Mouse (Mus musculus) hindbrain, embryonic 11.5 days (tissue): ENCODE results near the gene Acer2. TPM values are rescaled to one million over a fixed set of nuclear protein-coding genes. Genes with fewer than 3 reads are reported as not detected.
A peak's percentile ranks its signal among the peaks of the same experiment; 100 is the strongest.
"Not testable (repeated sequence)": the region's sequence is repeated elsewhere in the genome, so short reads cannot be mapped to it uniquely, and the experiment has no call there.

ENCODE experiments used
- ATAC-seq: fragments of 200-750 bp; cut with Nextera tagmentation; 2 replicates; pipeline ENCODE4 v1.8.0; 2017; ENCODE audit warnings: mild to moderate bottlenecking, moderate TSS enrichment, moderate library complexity; ENCODE audit not compliant: low FRiP score
- DNase-seq: peaks from one replicate; pipeline ENCODE4 v3.0.0-alpha.2; 2015; ENCODE audit warnings: low spot score
- H3K27ac ChIP-seq: fragments of 300-500 bp; sonication (generic); 2 replicates; pipeline ENCODE4 v1.5.1; 2014; ENCODE audit warnings: mild to moderate bottlenecking, low read depth, low read length
- H3K27me3 ChIP-seq: fragments of 300-500 bp; sonication (generic); 2 replicates; pipeline ENCODE4 v1.6.1; 2014; ENCODE audit warnings: mild to moderate bottlenecking, low read length, moderate library complexity, mixed read lengths; ENCODE audit not compliant: control insufficient read depth, insufficient read depth
- H3K36me3 ChIP-seq: fragments of 300-500 bp; sonication (generic); 2 replicates; pipeline ENCODE4 v1.6.1; 2014; ENCODE audit warnings: mild to moderate bottlenecking, low read length, moderate library complexity, mixed read lengths; ENCODE audit not compliant: control insufficient read depth, insufficient read depth
- H3K4me1 ChIP-seq: fragments of 300-500 bp; sonication (generic); replicated peaks from 2 replicates; pipeline ENCODE4 v1.6.1; 2014; ENCODE audit warnings: low read length, mixed read lengths; ENCODE audit not compliant: control insufficient read depth, insufficient read depth
- H3K4me2 ChIP-seq: fragments of 300-500 bp; sonication (generic); replicated peaks from 2 replicates; pipeline ENCODE4 v1.6.1; 2014; ENCODE audit warnings: mild to moderate bottlenecking, low read depth, low read length
- H3K4me3 ChIP-seq: fragments of 300-500 bp; sonication (generic); 2 replicates; pipeline ENCODE4 v1.5.1; 2014; ENCODE audit warnings: low read depth, low read length
- H3K9ac ChIP-seq: fragments of 300-500 bp; sonication (generic); 2 replicates; pipeline ENCODE4 v1.6.1; 2014; ENCODE audit warnings: low read depth, low read length
- H3K9me3 ChIP-seq: fragments of 300-500 bp; sonication (generic); 2 replicates; pipeline ENCODE4 v1.6.1; 2016; ENCODE audit warnings: low read length; ENCODE audit not compliant: control insufficient read depth
- WGBS: fragments of 180-500 bp; shearing (Covaris S2); extraction: QIAGEN DNeasy Blood & Tissue Kit; methylation state at CpG from one replicate; pipeline ENCODE4 v1.1.7; 2014; 5-methylcytosine and 5-hydroxymethylcytosine counted together
- polyA plus RNA-seq: library from polyadenylated mRNA; unstranded; fragments of >200 nt; fragmentation: Nextera tagmentation; extraction: Ambion mirVana; gene quantifications from 2 replicates; pipeline ENCODE4 v1.2.1, GENCODE M21; 2014

Acer2 gene
- polyA plus RNA-seq, result 11.0 and 12.9 TPM in 2 replicates

DNA sequence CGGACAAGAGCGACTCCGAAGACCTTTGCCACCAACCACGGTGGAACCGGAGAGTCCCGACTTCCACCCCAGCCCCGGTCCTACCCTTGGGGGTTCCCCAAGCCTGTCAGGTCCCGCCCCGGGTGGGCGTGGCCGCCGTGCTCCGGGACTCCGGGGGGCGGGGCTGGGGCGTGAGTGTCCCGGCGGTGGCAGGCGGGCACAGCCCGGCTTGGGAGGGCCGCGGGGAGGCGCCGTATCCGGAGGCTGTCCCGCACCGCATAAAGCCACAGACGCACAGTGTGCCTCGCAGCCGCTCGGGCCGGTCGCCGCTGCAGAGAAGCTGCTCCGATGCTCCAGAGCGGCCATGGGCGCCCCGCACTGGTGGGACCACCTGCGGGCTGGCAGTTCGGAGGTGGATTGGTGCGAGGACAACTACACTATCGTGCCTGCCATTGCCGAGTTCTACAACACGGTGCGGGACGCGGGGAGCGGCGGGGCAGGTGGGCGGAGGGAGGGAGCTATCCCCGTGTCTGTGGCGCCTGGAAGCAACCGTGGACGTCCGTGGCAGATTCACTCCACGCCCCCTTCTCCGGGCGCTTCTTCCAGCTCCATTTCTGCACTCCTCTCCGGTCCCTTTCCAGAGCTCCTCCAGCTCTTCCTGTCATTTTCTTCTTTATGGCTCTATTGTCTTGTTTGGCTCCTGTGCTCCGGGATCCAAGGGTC, at the start of gene Acer2:
Gene Acer2 (plus strand): TSS at position 251 of the 702 bp plus-strand sequence.
- peak; percentile 84 for DNase-seq
- H3K4me2 ChIP-seq, result peak within 1 kb of the TSS; percentile 71
- no peaks in the 10 kb centered on the region for H3K9me3 ChIP-seq
- peak within 1 kb of the TSS; percentile 51 for H3K9ac ChIP-seq
- H3K27ac ChIP-seq, result no peak within 1 kb of the TSS; the same call in 1 of the 2 replicates
- peaks cover 3% of the 10 kb centered on the region for H3K27me3 ChIP-seq
- H3K4me3 ChIP-seq, result peak within 1 kb of the TSS; percentile 55
- peak; percentile 94 for ATAC-seq
- H3K4me1 ChIP-seq, result no peaks in the 10 kb centered on the region
- WGBS, result under 1% methylated on average over 55 of the region's 60 CpGs
- H3K36me3 ChIP-seq, result no peaks in the 10 kb centered on the region

DNA sequence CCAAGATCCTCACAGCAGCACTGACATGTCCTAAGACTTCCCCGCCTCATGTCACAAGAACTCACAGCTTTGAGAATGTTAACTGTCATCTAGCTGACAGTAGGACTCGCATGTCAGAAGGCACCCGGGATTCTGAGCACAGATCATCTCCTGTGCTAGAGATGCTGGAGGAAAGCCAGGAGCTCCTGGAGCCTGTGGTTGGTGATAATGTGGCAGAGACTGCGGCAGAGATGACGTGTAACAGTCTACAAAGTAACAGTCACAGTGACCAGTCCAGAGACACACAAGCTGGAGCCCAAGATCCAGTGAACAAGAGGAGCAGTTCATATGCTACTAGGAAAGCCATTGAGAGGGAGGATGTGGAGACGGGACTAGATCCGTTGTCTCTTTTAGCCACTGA, 49.1 kb upstream of the Acer2 start:
- Histone ChIP-seq H3K36me3 (peaks cover 4% of the 10 kb centered on the region; the same call in 1 of the 2 replicates), H3K4me2 (no peak overlapping the region)
- WGBS, result 93% methylated on average over 7 of the region's 7 CpGs

DNA sequence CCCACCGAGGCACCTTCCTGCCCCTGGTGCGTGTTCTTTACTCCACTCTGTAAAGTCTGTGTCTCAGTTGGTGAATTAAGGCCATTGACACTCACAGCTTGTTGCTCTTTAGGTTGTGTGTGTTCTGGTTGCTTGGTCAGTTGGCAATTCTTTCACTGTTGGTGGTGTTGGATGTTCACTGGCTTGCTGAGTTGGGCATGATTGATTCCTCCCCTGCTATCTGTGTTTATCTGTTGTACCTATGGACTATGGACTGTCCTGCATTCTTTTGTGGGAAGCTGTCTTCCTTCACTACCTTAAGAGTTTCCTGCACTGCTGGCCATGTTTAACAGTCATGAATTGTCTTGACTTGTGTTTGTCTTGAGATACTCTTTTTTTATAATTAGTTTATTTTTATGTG, 42.3 kb upstream of the Acer2 start:
- WGBS, result 89% methylated on average over 2 of the region's 2 CpGs
- no peak overlapping the region for H3K4me2 ChIP-seq
- H3K27ac ChIP-seq, result no peak overlapping the region
- H3K4me1 ChIP-seq, result no peaks in the 10 kb centered on the region
- no peaks in the 10 kb centered on the region for H3K9me3 ChIP-seq
- no peak for ATAC-seq
- peaks cover 4% of the 10 kb centered on the region; the same call in 1 of the 2 replicates for H3K36me3 ChIP-seq
- H3K27me3 ChIP-seq, result no peaks in the 10 kb centered on the region
- no peak overlapping the region for H3K9ac ChIP-seq
- DNase-seq, result no peak
- no peak overlapping the region for H3K4me3 ChIP-seq

More for the DNA sequence above, 49.1 kb upstream of the Acer2 start:
- Histone ChIP-seq H3K4me1 (no peaks in the 10 kb centered on the region), H3K27ac (no peak overlapping the region), H3K9ac (no peak overlapping the region), H3K9me3 (no peaks in the 10 kb centered on the region), H3K4me3 (no peak overlapping the region), H3K27me3 (no peaks in the 10 kb centered on the region)
- DNase-seq (no peak), ATAC-seq (no peak)

DNA sequence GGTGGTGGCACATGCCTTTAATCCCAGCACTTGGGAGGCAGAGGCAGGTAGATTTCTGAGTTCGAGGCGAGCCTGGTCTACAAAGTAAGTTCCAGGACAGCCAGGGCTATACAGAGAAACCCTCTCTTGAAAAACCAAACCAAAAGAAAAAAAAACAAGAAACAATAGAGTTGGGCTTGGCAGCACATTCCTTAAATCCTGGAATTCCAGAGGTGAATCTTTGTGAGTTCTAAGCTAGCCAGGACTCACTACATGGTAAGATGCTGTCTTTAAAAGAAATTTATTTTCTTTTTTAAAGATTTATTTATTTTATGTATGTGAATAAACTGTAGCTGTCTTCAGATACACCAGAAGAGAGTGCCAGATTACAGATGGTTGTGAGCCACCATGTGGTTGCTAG, 33.1 kb upstream of the Acer2 start:
- not testable (repeated sequence) for H3K4me1 ChIP-seq, H3K4me3 ChIP-seq, ATAC-seq, H3K36me3 ChIP-seq, DNase-seq, H3K27me3 ChIP-seq, H3K9ac ChIP-seq, H3K27ac ChIP-seq, H3K9me3 ChIP-seq, H3K4me2 ChIP-seq
- 100% methylated on average over 2 of the region's 2 CpGs for WGBS

DNA sequence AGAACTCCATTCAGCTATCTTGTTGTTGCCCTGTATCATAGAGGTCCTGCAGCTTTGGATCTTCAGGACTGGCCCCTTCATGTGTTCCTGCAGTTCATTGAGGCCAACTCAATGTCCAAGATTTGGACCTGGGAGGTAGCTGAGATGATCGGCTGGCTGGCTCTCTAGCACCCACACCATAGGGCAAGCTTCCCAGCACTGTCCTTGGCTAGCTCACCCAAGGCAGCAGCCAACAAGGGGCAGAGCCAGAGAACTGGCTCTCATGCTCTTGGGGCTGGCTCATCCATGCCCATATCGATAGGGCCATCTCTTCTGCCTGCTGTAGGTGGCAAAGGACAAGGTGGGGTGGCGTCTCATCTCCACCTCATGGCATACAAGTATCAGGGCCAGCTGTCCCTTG, 28.8 kb upstream of the Acer2 start:
- Histone ChIP-seq H3K9me3 (no peaks in the 10 kb centered on the region), H3K4me1 (no peaks in the 10 kb centered on the region), H3K4me2 (no peak overlapping the region), H3K27me3 (no peaks in the 10 kb centered on the region), H3K36me3 (no peaks in the 10 kb centered on the region), H3K4me3 (no peak overlapping the region), H3K27ac (no peak overlapping the region), H3K9ac (no peak overlapping the region)
- WGBS, result 97% methylated on average over 3 of the region's 3 CpGs
- DNase-seq (no peak), ATAC-seq (no peak)

DNA sequence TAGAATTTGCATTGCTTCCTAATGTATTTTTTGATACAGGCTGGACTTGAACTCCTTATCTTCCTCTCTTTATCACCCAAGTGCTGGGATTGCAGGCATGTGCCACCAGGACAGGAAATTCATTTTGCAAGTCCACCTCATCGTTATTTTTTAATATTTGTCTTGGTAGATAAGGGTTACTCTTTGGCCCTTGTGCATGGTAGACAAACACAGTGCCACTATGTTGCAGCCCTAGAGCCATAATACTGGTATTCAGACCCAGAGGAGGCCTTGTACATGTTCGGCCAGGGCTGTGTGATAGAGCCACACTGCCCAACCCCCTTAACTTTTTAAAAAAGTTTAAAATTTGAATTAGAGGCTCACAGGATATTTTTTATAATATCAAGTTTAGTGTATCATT, 26.9 kb upstream of the Acer2 start:
- Histone ChIP-seq H3K9ac (no peak overlapping the region), H3K4me3 (no peak overlapping the region), H3K4me1 (no peaks in the 10 kb centered on the region), H3K27ac (no peak overlapping the region), H3K36me3 (no peaks in the 10 kb centered on the region), H3K9me3 (no peaks in the 10 kb centered on the region), H3K4me2 (no peak overlapping the region), H3K27me3 (no peaks in the 10 kb centered on the region)
- DNase-seq (no peak), ATAC-seq (no peak)
- 91% methylated on average over 2 of the region's 2 CpGs for WGBS

DNA sequence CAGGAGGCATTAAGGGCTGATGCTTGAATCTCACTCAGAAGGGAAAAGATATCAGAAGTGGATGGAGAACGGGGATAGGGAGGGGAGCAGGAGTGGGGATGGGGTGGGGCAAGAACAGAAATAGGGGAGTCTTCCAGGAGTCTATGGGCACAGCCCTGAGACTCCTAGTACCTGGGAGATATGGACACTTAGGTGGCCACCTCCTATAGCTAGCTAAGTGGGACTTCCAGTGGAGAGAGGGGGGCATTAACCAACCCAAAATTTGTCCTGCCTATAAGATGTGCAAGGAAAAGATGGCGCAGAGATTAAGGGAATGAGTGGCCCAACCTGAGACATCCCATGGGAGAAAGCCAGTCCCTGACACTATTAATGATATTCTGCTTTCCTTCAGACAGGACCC, 22.9 kb upstream of the Acer2 start:
- no peak overlapping the region for H3K4me3 ChIP-seq
- H3K36me3 ChIP-seq, result peaks cover 14% of the 10 kb centered on the region
- no peak overlapping the region for H3K4me2 ChIP-seq
- ATAC-seq (no peak), DNase-seq (no peak)
- H3K27me3 ChIP-seq, result no peaks in the 10 kb centered on the region
- H3K9ac ChIP-seq, result no peak overlapping the region
- no peaks in the 10 kb centered on the region for H3K4me1 ChIP-seq
- no peaks in the 10 kb centered on the region for H3K9me3 ChIP-seq
- no peak overlapping the region for H3K27ac ChIP-seq
- WGBS, result 75% methylated on average over 2 of the region's 2 CpGs

DNA sequence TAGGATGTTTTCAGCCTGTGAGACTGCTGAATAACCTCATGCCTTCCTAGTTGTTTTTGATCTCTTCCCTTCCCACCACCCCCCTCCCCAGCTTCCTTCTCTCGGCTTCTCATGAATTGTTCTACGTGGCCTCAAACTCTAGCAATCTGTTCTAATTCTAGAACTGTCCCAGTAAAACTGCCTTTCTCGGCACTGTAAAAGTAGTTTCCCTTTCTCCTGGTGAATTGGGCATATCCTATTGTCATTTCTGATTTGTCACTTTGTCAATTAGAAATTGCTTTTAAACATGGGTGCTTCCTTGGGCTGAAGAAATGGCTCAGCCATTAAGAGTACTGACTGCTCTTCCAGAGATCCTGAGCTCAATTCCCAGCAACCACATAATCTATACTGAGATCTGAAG, 22.2 kb upstream of the Acer2 start:
- DNase-seq (no peak), ATAC-seq (no peak)
- no peak overlapping the region for H3K4me3 ChIP-seq
- H3K4me2 ChIP-seq, result no peak overlapping the region
- H3K4me1 ChIP-seq, result no peaks in the 10 kb centered on the region
- 72% methylated on average over 3 of the region's 3 CpGs for WGBS
- no peaks in the 10 kb centered on the region for H3K9me3 ChIP-seq
- H3K27me3 ChIP-seq, result no peaks in the 10 kb centered on the region
- no peak overlapping the region for H3K27ac ChIP-seq
- H3K36me3 ChIP-seq, result peaks cover 14% of the 10 kb centered on the region
- H3K9ac ChIP-seq, result no peak overlapping the region
